ENCODE assay signal across 17 mouse cellular contexts in the genomic region with DNA sequence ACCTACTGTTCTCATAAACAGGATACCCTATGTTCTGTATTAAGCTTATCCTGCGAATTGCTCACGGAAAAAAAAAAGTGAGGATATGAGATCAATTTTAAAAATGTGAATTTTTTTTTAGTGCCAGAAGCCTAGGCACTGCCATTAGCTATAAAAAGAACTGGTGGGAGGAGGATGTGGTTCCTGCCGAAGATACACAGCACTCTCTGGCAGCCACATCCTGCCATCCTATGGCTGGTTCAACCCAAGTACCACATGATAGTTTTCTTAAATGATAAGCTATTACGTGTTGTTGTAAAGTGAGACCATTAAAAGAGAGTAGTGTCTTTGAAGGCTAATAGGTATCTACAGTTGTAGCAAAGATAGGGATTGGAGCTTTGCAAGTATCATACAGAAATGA. TPM values are rescaled to one million over a fixed set of nuclear protein-coding genes. Genes with fewer than 3 reads are reported as not detected.
A peak's percentile ranks its signal among the peaks of the same experiment; 100 is the strongest.
DNase-seq lines count a peak whose midpoint lies in the region; ATAC-seq lines count a peak whose summit lies in the region.
"Had no signal": no experiment of that assay in that cellular context is flagged by ENCODE, and none has a peak within 500 bp of the region (broad histone marks: within the 10 kb centered on the region; RNA-seq: fewer than 3 reads in every experiment).

No protein-coding gene starts in this region.

- 68% methylated on average over 4 of the region's 4 CpGs for WGBS in heart, embryonic 10.5 days

- no peaks in the 10 kb centered on the region for H3K36me3 ChIP-seq in heart, embryonic 10.5 days

- peak; percentile 11 for DNase-seq in layer of hippocampus, adult 11-12 months (ENCODE audit: low spot score)
- no peak for DNase-seq in layer of hippocampus, adult 9-10 months (ENCODE audit: low spot score)
- peak; percentile 84 for DNase-seq in 416B (ENCODE audit: low read depth)
- no peak for DNase-seq in Muller cell, postnatal 12 days (ENCODE audit: inconsistent ontology term)
- no peak for DNase-seq in heart, embryonic 10.5 days (ENCODE audit: low spot score)
- no peak for DNase-seq in urinary bladder, adult 18-20 months (ENCODE audit: low spot score in 2 of 2)
- DNase-seq: adrenal gland, adult 8-10 months; heart, adult 2 months; heart, postnatal 14 days; kidney, postnatal 10 days; lung, adult 2 months; midbrain, embryonic 14.5 days had no signal

- H3K9me3 ChIP-seq in heart, embryonic 10.5 days: no peaks in the 10 kb centered on the region

- no peaks in the 10 kb centered on the region for H3K4me1 ChIP-seq in heart, embryonic 10.5 days

- no peaks in the 10 kb centered on the region for H3K27me3 ChIP-seq in heart, embryonic 10.5 days (ENCODE audit: insufficient read depth, poor library complexity, severe bottlenecking)
- H3K27me3 ChIP-seq: CH12.LX, Patski had no signal

- ATAC-seq in activated CD4-positive, CD25-positive, alpha-beta regulatory T cell, adult 4 months: peak; percentile 99
- ATAC-seq in neutrophil, adult 5-6 weeks (ENCODE audit: extremely low read depth, insufficient number of reproducible peaks, low FRiP score, poor library complexity, severe bottlenecking): peak; percentile 77; the same call in 1 of the 2 replicates
- ATAC-seq: Patski had no signal

- no peak overlapping the region for H3K4me3 ChIP-seq in heart, embryonic 10.5 days
- H3K4me3 ChIP-seq: erythroblast, embryonic 14.5 days; heart, adult 2 months had no signal

- H3K27ac ChIP-seq in heart, embryonic 10.5 days: no peak overlapping the region
- H3K27ac ChIP-seq: heart, adult 2 months had no signal

RNA-seq across cellular contexts. Expression of a gene that starts 58.2 kb away (rescaled TPM):
- 10 to 100 TPM; 13.5 to 21.0 TPM for polyA plus RNA-seq in activated CD4-positive, CD25-positive, alpha-beta regulatory T cell, adult 4 months (2017; shearing (Covaris generic))
- total RNA-seq in neutrophil, adult 5-6 weeks (2017): 188 and 206 TPM in 2 replicates
- 45.5 and 53.9 TPM in 2 replicates for polyA plus RNA-seq in heart, embryonic 10.5 days (2016; fragmentation: Nextera tagmentation; extraction: Ambion mirVana)

Comparison
In these comparisons a context has a peak if more than half of its experiments do, and no peak if none do; other contexts are left out.
1. DNase-seq: peak in layer of hippocampus, adult 11-12 months (single experiment) and 416B (single experiment); none in layer of hippocampus, adult 9-10 months (single experiment), Muller cell, postnatal 12 days (single experiment), heart, embryonic 10.5 days (single experiment) and urinary bladder, adult 18-20 months (0 of 2).